Mouse (Mus musculus) liver, embryonic 14.5 days (tissue): Measurements from ENCODE around the gene Mgea5.

ENCODE experiments used
- CTCF ChIP-seq: IDR thresholded peaks from 2 replicates; pipeline ENCODE4 v1.5.1; 2016; ENCODE audit warnings: antibody characterized with exemption, low read depth, control low read depth
- EP300 ChIP-seq: IDR thresholded peaks from 2 replicates; pipeline ENCODE4 v1.6.1; 2016; ENCODE audit warnings: antibody characterized with exemption, low read depth

DNA sequence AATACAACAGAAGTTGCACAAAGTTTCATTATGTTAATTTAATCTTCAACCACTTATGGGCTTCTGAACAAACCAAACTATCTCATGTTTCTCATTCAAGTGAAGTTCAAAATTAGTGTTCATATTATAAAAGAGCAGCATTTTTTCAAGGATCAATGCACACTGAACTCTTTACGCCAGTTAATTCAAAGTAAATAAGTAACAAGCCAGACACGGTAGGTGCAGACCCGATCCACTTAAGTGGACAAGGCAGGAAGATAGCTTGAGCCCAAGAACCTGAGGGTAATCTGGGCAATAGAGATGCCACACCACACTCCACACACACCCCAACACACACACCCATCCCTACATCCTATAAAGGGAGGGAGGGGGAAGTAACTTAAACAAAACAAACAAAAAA, 30.1 kb downstream of the Mgea5 start:
- no peak for TF ChIP-seq CTCF
- TF ChIP-seq EP300, result no peak
